ENCODE assay signal across 8 mouse cellular contexts in the genomic region with DNA sequence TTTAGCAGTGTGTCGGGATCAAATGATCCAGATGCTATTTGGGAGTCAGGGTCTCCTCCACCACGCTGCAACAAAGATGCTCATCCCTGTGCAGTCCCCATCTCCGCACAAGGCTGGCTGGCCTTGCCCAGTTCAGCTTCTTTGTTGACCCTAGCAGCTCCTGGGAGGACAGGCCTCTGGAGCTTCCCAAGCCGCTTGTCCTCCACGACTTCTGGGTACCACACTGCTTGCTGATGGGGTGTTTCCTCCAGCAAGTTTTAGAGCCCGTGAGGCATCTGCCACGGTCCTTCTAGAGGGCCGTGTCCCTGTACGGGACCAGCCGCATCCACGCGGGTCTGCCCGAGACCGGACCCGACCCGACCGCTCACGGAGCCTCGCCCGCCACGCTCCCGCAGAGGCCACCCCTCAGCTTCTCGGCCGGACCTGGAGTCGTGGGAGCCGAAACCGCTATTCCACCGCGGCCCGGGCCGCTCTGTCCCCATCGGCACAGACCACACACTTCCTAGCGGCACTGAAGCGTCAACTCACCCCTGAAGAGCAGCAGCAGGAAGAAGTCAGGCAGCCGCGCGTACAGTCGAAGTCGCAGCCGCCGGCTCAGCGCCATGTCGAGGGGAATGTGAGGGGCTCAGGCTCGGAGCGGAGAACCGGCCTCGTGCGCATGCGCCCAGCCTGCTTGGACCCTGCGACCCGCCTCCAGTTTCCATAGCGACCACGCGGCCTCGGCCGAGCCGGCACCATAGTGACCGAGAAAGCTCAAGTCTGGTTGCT. TPM values are rescaled to one million over a fixed set of nuclear protein-coding genes. Genes with fewer than 3 reads are reported as not detected.
A peak's percentile ranks its signal among the peaks of the same experiment; 100 is the strongest.
DNase-seq lines count a peak whose midpoint lies in the region; ATAC-seq and TF ChIP-seq lines count a peak whose summit lies in the region.

Gene Jam3 (minus strand): TSS at position 659 of the 768 bp plus-strand sequence.

- DNase-seq in CD4-positive helper T cell, adult 2 months (ENCODE audit: low read depth, low spot score) = peak; percentile 8
- peak; percentile 93 to 95 for DNase-seq in heart, postnatal 10 days
- peak; percentile 98 for DNase-seq in kidney, postnatal 4 days
- DNase-seq in thymus, postnatal 10 days (ENCODE audit: low spot score in 2 of 2) = peak; percentile 8 to 37

- no peaks in the 10 kb centered on the region for H3K9me3 ChIP-seq in forebrain, embryonic 15.5 days
- H3K9me3 ChIP-seq in liver, embryonic 15.5 days (replicated peaks) = no peaks in the 10 kb centered on the region

- H3K9ac ChIP-seq in forebrain, embryonic 15.5 days (replicated peaks) = peak within 1 kb of the TSS; percentile 75
- H3K9ac ChIP-seq in liver, embryonic 15.5 days = no peak within 1 kb of the TSS

- TF ChIP-seq POLR2A in olfactory bulb, adult 2 months (IDR thresholded peaks at IDR 0.05; ENCODE audit: insufficient read depth, low read depth, low read length) = peak; percentile 76

- WGBS in forebrain, embryonic 15.5 days = under 1% methylated on average over 58 of the region's 58 CpGs
- 1% methylated on average over 58 of the region's 58 CpGs for WGBS in liver, embryonic 15.5 days (ENCODE audit: insufficient replicate concordance)
- under 1% methylated on average over 58 of the region's 58 CpGs for WGBS in olfactory bulb, adult 2 months

- H3K27ac ChIP-seq in forebrain, embryonic 15.5 days (replicated peaks) = peak within 1 kb of the TSS; percentile 90
- no peak within 1 kb of the TSS for H3K27ac ChIP-seq in liver, embryonic 15.5 days (replicated peaks)
- peak within 1 kb of the TSS; percentile 74 for H3K27ac ChIP-seq in olfactory bulb, adult 2 months (ENCODE audit: insufficient read depth, low read depth, low read length)

- peaks cover 37% of the 10 kb centered on the region for H3K4me1 ChIP-seq in forebrain, embryonic 15.5 days
- no peaks in the 10 kb centered on the region for H3K4me1 ChIP-seq in liver, embryonic 15.5 days (replicated peaks)
- no peaks in the 10 kb centered on the region for H3K4me1 ChIP-seq in olfactory bulb, adult 2 months (ENCODE audit: control insufficient read depth, insufficient read depth, low read length)

- peak within 1 kb of the TSS; percentile 76 for H3K4me3 ChIP-seq in forebrain, embryonic 15.5 days
- peak within 1 kb of the TSS; percentile 52 for H3K4me3 ChIP-seq in liver, embryonic 15.5 days (replicated peaks)
- peak within 1 kb of the TSS; percentile 89 for H3K4me3 ChIP-seq in olfactory bulb, adult 2 months (ENCODE audit: insufficient read depth, low read depth, low read length)

- peak; percentile 97 for ATAC-seq in cerebellum, adult (ENCODE audit: insufficient number of reproducible peaks, low FRiP score, low TSS enrichment)
- ATAC-seq in forebrain, embryonic 15.5 days (replicated peaks) = peak; percentile 98
- peak; percentile 28; the same call in 1 of the 2 replicates for ATAC-seq in liver, embryonic 15.5 days (ENCODE audit: insufficient read depth)

- H3K36me3 ChIP-seq in forebrain, embryonic 15.5 days = no peaks in the 10 kb centered on the region
- H3K36me3 ChIP-seq in liver, embryonic 15.5 days (replicated peaks) = no peaks in the 10 kb centered on the region

- H3K27me3 ChIP-seq in forebrain, embryonic 15.5 days = no peaks in the 10 kb centered on the region
- H3K27me3 ChIP-seq in liver, embryonic 15.5 days = peaks cover 35% of the 10 kb centered on the region

- peak within 1 kb of the TSS; percentile 61 for H3K4me2 ChIP-seq in forebrain, embryonic 15.5 days (replicated peaks)
- H3K4me2 ChIP-seq in liver, embryonic 15.5 days = peak within 1 kb of the TSS; percentile 70

- intact Hi-C loops in heart, postnatal 10 days (cut with DNase I) = loop anchor here (5.0 kb wide), 1 partner anchor 48 kb away; no protein-coding TSS in a partner anchor

- TF ChIP-seq CTCF in olfactory bulb, adult 2 months (IDR thresholded peaks at IDR 0.05; ENCODE audit: insufficient read depth, low read depth, low read length) = peak; percentile 27; the same call in 1 of the 2 replicates

RNA-seq across cellular contexts. Expression of gene Jam3, which starts in this region (rescaled TPM):
- polyA plus RNA-seq in forebrain, embryonic 15.5 days (2015; fragmentation: Nextera tagmentation; extraction: Ambion mirVana) = 67.3 and 67.9 TPM in 2 replicates
- 10 to 100 TPM; 21.0 to 22.7 TPM for total RNA-seq in heart, postnatal 10 days (2021)
- 2.9 and 3.4 TPM in 2 replicates for polyA plus RNA-seq in liver, embryonic 15.5 days (2015; fragmentation: Nextera tagmentation; extraction: Ambion mirVana)
- not detected in 2 replicates for polyA plus RNA-seq in olfactory bulb, adult 2 months (2012; ENCODE audit: insufficient read depth, insufficient read length, low replicate concordance, missing spikeins)

Comparison
In these comparisons a context has a peak if more than half of its experiments do, and no peak if none do; other contexts are left out.
1. RNA of gene Jam3 (polyA plus RNA-seq): 67.3 to 67.9 TPM in forebrain, embryonic 15.5 days; 2.9 to 3.4 TPM in liver, embryonic 15.5 days and not detected in olfactory bulb, adult 2 months; every median in the first group is over 10 times any median in the second.
2. DNase-seq: peak in every context shown above with its lines; median percentile 98 in kidney, postnatal 4 days; 94 in heart, postnatal 10 days; 22 in thymus, postnatal 10 days; 8 in CD4-positive helper T cell, adult 2 months.
3. ATAC-seq: peak in every context shown above with its lines; median percentile 98 in forebrain, embryonic 15.5 days; 97 in cerebellum, adult; 28 in liver, embryonic 15.5 days.
4. Peak in every context shown above with its lines, with median percentiles within 50 percentile points of each other: H3K4me3 ChIP-seq.